Mouse (Mus musculus): ENCODE data around the gene Doxl2.

Gene Doxl2

DNA sequence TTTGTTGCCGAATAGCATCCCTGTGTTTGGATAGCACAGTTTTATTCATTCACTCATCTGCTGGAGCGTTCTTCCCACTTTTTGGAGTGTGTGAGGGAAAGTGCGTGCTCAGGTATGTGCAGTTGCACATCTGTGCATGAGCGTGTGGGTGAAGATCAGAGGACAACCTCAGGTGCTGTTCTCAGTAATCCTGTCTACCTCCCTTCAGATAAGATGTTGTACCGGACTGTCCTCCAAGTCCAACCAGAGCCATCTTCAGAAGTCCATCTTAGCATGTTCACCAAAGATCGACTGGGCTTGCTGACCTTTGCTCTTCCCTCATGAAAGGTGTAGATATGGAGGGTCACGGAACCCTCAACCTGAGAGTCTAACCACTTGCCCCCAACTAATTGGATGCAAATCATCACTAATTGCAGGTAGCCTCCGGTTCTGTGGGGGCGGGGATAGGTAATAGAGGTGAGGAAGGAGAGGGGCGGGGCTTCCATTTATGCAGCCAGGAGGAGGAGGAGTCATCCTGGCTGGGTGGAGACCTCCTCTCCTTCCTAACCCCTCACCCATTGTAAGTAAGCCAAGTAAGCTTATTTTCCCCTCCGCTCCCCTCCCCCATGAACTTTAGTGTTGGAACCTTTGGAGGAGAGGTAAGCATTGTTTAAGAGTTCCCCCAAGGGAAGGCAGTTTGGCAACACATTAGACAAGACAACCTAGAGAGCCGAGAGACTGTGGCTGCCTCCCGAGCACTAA is 33.8 kb downstream of the Doxl2 start:
- intact Hi-C loops (cut with DNase I), result no loop called here

DNA sequence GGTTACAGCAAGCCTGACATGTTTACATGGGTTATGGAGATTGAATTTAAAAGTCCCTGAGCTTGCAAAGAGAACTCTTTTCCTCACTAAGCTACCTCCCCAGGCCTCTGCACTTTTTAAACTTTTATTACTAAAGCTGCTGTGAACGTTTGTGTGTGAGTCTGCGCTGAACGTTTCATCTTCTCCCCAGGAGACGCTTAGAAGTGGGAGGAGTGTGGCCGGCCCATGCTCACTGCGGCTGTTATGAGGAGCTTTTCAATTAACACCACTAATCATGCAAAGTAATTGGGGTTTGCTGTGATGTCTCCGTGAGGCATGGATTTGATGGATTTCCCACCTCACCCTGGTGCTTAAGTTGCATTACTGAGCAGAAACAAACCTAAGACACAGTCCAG is 34.4 kb downstream of the Doxl2 start:
- intact Hi-C loops (cut with DNase I), result no loop called here

DNA sequence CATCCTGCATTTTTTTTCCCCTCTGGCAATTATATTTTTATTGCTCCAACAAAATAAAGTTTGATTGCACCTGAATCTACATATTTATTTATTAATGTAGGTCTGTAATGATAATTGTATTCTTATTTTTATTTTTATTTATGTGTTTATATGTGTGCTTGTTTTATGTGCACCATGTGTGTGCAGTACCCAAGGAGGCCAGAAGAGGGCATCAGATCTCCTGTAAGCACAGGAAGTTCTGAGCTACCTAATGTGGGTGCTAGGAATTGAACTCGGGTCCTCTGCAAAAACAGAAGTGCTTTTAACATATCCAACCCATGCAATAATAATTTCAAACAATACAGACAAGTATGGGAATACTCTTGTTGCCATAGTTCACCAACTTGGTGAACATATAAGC is 34.9 kb downstream of the Doxl2 start:
- intact Hi-C loops (cut with DNase I), result no loop called here

DNA sequence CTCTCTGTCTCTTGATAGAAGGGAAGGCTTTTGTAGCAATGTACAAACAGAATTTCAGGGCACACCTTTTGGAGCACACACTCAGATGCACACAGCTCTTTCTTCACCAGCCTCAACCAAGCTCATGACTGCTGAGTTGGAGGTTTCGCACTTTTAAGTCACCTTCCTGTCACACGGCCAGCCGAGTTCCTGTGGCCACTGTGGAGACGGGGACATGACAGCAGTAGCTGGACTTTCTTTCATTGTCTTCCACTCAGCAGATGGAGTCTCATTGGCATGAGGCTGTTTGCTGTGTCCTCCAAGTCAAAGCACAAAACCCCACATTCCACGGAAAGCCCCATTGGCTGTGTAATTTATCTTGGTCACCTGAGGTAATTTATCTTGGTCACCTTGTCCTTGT is 36.4 kb downstream of the Doxl2 start:
- intact Hi-C loops (cut with DNase I), result no loop called here

DNA sequence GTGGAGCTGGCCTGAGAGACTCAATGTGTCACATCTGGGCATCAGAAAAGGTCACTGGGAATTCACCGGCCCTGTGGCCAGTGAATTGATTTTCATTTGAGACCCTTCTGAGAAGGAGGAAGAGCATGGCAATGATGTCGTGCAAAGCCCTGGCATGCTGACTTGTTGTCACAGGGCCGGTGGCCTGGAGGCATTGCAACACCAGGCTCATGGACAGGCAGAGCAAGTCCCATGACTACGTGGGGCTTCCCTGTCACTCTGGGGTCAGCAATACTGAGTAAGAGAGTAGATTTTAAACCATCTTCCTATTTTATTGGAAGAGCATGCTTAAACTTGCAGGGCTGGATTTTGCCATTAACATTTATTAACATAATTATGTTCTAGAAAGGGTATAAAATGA is 38.3 kb downstream of the Doxl2 start:
- intact Hi-C loops (cut with DNase I), result no loop called here

DNA sequence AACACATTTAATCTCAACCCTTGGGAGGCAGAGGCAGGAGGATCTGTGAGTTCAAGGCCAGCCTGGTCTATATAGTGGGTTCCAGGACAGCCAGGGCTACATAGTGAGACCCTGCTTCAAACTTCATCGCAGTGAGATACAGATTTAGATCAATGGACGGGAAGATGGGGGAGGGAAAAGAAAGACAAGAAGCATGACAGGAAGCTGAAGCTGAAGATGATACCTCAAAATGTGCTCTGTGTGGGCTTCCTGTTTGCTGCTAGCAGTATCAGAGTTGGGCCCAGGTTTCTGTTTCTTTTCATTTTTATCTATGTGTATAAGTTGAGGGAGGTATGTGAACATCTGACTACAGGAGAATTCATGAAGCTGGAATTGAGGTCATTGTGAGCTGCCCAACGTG is 38.7 kb downstream of the Doxl2 start:
- intact Hi-C loops (cut with DNase I), result no loop called here

DNA sequence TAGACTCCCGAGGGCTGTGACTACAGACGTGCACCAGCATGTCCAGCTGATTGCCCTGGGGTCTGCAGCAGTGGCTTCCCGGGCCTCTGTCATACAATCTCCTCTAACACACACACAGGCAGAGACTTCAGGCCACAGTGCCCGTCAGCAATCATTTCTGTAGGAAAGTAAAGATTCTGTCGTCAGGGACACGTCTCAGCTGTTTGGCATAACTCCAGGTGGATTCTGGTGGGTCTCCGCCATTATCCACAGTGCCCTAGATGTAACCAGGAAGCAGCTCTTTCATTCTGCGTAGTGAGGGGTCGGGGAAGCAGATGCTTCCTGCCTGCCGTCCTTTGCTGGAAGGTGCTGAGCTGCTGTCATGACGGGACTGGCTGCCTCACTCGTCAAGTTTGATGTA is 42.4 kb downstream of the Doxl2 start:
- intact Hi-C loops (cut with DNase I), result no loop called here

DNA sequence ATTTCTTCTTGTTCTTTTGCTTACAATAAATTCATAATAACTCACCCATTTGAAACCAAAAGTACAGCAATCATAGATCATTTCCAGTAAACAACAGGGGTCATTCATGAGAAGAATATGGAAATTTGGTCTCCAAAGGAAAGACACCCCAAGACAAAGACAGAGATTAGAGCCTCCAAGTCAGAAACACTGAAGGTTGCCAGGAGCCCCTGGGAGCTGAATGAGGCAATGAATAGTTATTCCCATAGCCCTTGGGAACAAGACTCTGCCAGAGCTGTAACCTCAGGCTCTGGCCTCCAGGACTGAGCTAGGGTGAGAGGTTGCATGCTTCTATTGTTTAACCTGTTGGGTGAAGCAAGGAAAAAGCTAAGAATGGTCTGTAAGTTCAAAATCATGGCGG is 44.6 kb downstream of the Doxl2 start:
- intact Hi-C loops (cut with DNase I), result no loop called here

DNA sequence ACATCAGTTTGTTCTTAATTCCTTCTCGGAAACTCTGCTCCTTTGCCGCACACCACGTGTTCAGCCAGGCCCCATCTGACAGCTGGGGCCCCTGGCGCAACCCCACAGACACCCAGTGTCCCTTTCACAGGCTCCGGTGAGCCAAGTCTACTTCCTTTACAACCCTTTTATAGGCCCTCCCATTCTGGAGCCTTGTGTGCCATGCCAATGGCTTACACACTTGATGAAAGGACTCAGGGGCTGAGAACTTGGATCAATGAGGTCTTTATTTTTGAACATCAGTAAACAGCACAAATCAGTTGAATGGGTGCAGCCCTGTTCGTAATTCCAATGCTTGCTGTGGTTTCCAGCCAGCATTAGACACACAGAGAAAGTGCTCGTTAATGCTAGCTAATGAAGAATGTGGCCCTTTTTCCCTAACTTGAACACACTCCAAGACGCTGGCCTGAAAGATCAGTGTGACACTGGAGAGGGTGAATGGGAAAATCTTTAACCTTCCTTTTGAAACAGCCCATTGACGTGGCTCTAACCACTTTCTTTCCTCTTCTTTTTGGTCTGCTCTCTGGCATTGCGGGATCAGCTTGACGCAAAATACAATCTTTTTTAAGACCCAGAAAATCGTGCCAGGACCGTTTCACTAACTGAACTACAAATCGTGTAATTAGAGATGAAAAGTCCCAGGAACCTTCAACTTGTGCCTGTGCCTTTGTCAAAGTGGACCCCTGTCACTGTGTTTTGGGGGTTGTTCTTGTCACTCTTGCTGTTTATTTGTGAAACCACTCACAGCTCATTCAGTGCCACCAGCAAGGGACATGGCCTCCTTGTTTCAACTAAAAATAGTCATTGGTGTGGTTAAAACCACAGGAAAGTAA is 46.6 kb downstream of the Doxl2 start:
- intact Hi-C loops (cut with DNase I), result no loop called here

DNA sequence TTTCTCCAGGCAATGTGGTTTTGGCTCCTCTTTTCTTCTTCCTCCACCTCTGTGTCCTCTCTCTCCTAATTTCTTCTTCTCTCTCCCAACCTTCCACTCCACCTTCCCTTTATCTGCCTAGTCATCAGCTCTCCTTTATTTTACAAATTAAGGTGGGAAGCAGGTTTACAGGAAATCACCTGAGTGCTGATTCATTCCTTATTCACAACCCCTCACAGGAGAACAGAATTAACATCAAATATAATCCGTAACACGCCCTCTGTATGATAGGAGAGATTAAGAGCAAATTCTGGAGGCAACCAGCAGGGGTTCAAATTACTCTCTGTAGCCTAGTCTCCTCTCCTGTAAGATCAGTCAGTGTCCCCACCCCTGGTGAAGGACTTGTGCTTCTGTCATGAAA is 47.6 kb downstream of the Doxl2 start:
- intact Hi-C loops (cut with DNase I), result no loop called here

DNA sequence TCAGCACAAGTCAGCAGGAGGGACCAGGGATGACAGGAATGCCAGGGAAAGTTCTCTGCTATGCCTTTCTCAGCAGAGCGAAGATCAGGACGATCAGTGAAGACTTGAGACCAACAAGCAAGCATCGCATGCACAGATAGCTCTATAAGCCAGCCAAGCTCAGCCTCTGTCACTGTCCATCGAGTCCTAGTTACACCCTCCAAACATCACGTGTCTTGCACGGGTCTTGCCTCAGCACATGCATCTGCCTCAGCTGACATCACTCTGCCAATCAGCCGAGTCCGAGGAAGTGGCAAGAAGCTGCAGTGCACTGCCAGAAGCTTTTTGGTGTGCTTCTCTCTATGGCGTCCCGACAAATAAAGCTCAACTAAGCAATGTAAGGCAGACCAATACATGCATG is 48.6 kb downstream of the Doxl2 start:
- intact Hi-C loops (cut with DNase I), result no loop called here

DNA sequence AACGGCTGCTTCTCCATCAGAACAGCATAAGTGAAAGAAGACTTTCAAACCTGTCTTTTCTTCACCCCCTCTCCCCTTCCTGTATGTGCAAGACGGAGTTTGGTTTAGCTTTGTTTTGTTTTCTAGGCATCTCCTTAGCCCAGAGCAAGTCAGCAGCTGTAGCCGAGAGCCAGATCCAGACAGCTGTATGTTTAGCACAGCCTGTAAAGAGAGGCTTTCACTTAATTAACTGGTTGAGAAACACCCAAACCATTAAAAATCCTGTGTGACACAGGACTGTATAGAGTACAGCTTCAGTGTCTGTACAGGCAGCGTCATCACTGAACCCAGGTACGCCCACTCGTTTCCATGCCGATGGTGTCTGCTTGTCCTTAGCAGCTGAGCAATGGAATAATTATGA is 50.5 kb downstream of the Doxl2 start:
- intact Hi-C loops (cut with DNase I), result no loop called here

DNA sequence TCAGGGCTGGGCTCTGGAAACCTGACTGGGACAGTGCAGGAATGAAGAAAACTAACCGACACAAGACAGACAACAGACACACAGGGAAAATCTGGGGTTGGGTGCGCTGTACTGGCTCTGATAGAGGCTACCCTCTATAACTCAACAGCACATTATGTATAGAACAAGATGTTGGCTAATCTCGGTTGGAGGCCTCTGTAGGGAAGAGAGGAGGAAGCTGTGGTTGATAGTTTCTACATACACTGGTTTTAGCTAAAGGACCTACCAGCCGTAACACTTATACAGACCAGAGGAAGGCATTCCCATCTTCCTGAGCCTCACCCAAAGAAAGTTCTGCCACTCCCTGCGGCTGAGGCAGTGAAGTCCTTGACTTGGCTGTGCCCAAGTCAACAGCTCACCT is 51.7 kb downstream of the Doxl2 start:
- intact Hi-C loops (cut with DNase I), result no loop called here

DNA sequence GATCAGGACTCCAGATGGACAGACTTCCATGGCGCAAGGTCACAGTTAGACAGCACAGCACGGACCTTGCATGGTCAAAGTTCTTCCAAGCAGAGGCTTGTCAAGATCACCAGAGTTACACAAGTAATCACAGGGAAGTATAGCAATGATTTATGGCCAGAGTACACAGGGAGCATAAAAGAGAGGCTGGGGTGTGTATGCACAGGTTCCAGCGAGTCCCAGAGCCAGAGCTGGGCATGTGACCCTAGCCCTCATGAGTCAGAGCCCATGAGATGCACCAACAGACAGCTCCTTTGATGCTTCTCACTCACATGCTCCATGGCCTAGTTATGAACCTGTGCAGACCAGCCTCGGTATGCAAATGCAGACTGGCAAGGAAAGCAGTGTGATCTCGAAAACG is 53.3 kb downstream of the Doxl2 start:
- intact Hi-C loops (cut with DNase I), result no loop called here

All from adrenal gland (tissue).